33 mouse cellular contexts compared by ENCODE assay signal in genomic region chr14:117055134-117055533, GRCm38 (mm10).
"Had no signal": no experiment of that assay in that cellular context is flagged by ENCODE, and none has a peak within 500 bp of the region (broad histone marks: within the 10 kb centered on the region; RNA-seq: fewer than 3 reads in every experiment).

No protein-coding gene starts in this region.

- H3K4me1 ChIP-seq: heart, embryonic 12.5 days; heart, embryonic 15.5 days; intestine, embryonic 15.5 days had no signal

- DNase-seq: heart, adult 2 months; heart, postnatal 14 days; heart, postnatal 36 days; heart, postnatal 4 days; kidney, adult 11 months; kidney, adult 18-20 months; kidney, adult 2 months; kidney, adult 9 months; kidney, postnatal 10 days; kidney, postnatal 14 days; kidney, postnatal 25 days; kidney, postnatal 36 days; kidney, postnatal 4 days; layer of hippocampus, adult 9-11 months; layer of hippocampus, postnatal 36 days had no signal

- H3K9ac ChIP-seq: heart, embryonic 12.5 days; heart, embryonic 13.5 days; heart, embryonic 15.5 days; hindbrain, embryonic 12.5 days; hindbrain, embryonic 13.5 days; hindbrain, embryonic 14.5 days; hindbrain, embryonic 15.5 days; intestine, embryonic 15.5 days; kidney, embryonic 15.5 days had no signal

- H3K36me3 ChIP-seq: heart, embryonic 10.5 days; heart, embryonic 12.5 days; heart, embryonic 13.5 days; heart, embryonic 15.5 days; hindbrain, embryonic 10.5 days; hindbrain, embryonic 12.5 days; hindbrain, embryonic 13.5 days; hindbrain, embryonic 15.5 days; intestine, embryonic 15.5 days; kidney, embryonic 15.5 days had no signal

- H3K4me3 ChIP-seq: heart, adult 2 months; heart, embryonic 10.5 days; heart, embryonic 12.5 days; heart, embryonic 13.5 days; heart, embryonic 15.5 days; hindbrain, embryonic 10.5 days; hindbrain, embryonic 12.5 days; hindbrain, embryonic 13.5 days; hindbrain, embryonic 15.5 days; intestine, embryonic 15.5 days; kidney, embryonic 15.5 days; layer of hippocampus, adult 2 months had no signal

- H3K27ac ChIP-seq: heart, adult 2 months; heart, embryonic 10.5 days; heart, embryonic 13.5 days; heart, embryonic 15.5 days; hindbrain, embryonic 10.5 days; hindbrain, embryonic 12.5 days; hindbrain, embryonic 13.5 days; hindbrain, embryonic 14.5 days; hindbrain, embryonic 15.5 days; hindbrain, postnatal 0 days; intestine, embryonic 15.5 days; kidney, embryonic 15.5 days; layer of hippocampus, adult 2 months had no signal

- ATAC-seq: hindbrain, embryonic 16.5 days; hindbrain, postnatal 0 days; inflammation-experienced regulatory T-cells, adult 6 months; intestine, embryonic 15.5 days; intestine, embryonic 16.5 days; intestine, postnatal 0 days had no signal

- H3K27me3 ChIP-seq: heart, embryonic 12.5 days; heart, embryonic 13.5 days; heart, embryonic 15.5 days; hindbrain, embryonic 12.5 days; hindbrain, embryonic 13.5 days; hindbrain, embryonic 15.5 days; intestine, embryonic 15.5 days; kidney, embryonic 15.5 days had no signal

- H3K9me3 ChIP-seq: heart, embryonic 10.5 days; heart, embryonic 12.5 days; heart, embryonic 13.5 days; heart, embryonic 15.5 days; hindbrain, embryonic 10.5 days; hindbrain, embryonic 12.5 days; hindbrain, embryonic 13.5 days; hindbrain, embryonic 15.5 days; intestine, embryonic 15.5 days; kidney, embryonic 15.5 days had no signal

- H3K4me2 ChIP-seq: heart, embryonic 11.5 days; heart, embryonic 12.5 days; heart, embryonic 13.5 days; heart, embryonic 15.5 days; hindbrain, embryonic 12.5 days; hindbrain, embryonic 13.5 days; hindbrain, embryonic 14.5 days; hindbrain, embryonic 15.5 days; intestine, embryonic 15.5 days; kidney, embryonic 15.5 days had no signal
